In genomic region chr3:54541389-54541788, GRCm38 (mm10) we compare ENCODE assay signal across 18 mouse cellular contexts.
DNase-seq lines count a peak whose midpoint lies in the region; ATAC-seq lines count a peak whose summit lies in the region.
"Had no signal": no experiment of that assay in that cellular context is flagged by ENCODE, and none has a peak within 500 bp of the region (broad histone marks: within the 10 kb centered on the region; RNA-seq: fewer than 3 reads in every experiment).

No protein-coding gene starts in this region.

- no peak overlapping the region for H3K4me2 ChIP-seq in heart, embryonic 11.5 days
- H3K4me2 ChIP-seq in forebrain, embryonic 14.5 days (ENCODE audit: low read length), result no peak overlapping the region
- H3K4me2 ChIP-seq: forebrain, embryonic 15.5 days; hindbrain, embryonic 14.5 days; liver, embryonic 11.5 days; midbrain, embryonic 11.5 days had no signal

- no peak overlapping the region for H3K4me3 ChIP-seq in heart, embryonic 11.5 days (ENCODE audit: low read depth, low read length)
- H3K4me3 ChIP-seq in forebrain, embryonic 14.5 days (ENCODE audit: low read depth, low read length), result no peak overlapping the region
- H3K4me3 ChIP-seq: forebrain, embryonic 15.5 days had no signal

- H3K27ac ChIP-seq in heart, embryonic 11.5 days (ENCODE audit: low read depth, low read length), result no peak overlapping the region
- no peak overlapping the region for H3K27ac ChIP-seq in forebrain, embryonic 14.5 days (ENCODE audit: low read depth, low read length)
- H3K27ac ChIP-seq: forebrain, embryonic 15.5 days; hindbrain, embryonic 14.5 days; macrophage had no signal

- peaks cover 4% of the 10 kb centered on the region; the same call in 1 of the 2 replicates for H3K9me3 ChIP-seq in heart, embryonic 11.5 days (replicated peaks; ENCODE audit: control insufficient read depth, low read length)
- no peaks in the 10 kb centered on the region for H3K9me3 ChIP-seq in forebrain, embryonic 14.5 days (replicated peaks; ENCODE audit: control insufficient read depth, low read length)
- H3K9me3 ChIP-seq: forebrain, embryonic 15.5 days had no signal

- no peaks in the 10 kb centered on the region for H3K4me1 ChIP-seq in heart, embryonic 11.5 days (ENCODE audit: control insufficient read depth, insufficient read depth, low read length)
- H3K4me1 ChIP-seq in forebrain, embryonic 14.5 days (ENCODE audit: control insufficient read depth, insufficient read depth, low read length), result no peaks in the 10 kb centered on the region
- H3K4me1 ChIP-seq: forebrain, embryonic 15.5 days had no signal

- H3K36me3 ChIP-seq in heart, embryonic 11.5 days (ENCODE audit: control insufficient read depth, insufficient read depth, low read length), result no peaks in the 10 kb centered on the region
- H3K36me3 ChIP-seq in forebrain, embryonic 14.5 days (ENCODE audit: control insufficient read depth, insufficient read depth, low read length), result no peaks in the 10 kb centered on the region
- H3K36me3 ChIP-seq: forebrain, embryonic 15.5 days had no signal

- no peak overlapping the region for H3K9ac ChIP-seq in heart, embryonic 11.5 days (ENCODE audit: low read depth, low read length)
- H3K9ac ChIP-seq in forebrain, embryonic 14.5 days (ENCODE audit: low read length), result no peak overlapping the region
- H3K9ac ChIP-seq: forebrain, embryonic 15.5 days; hindbrain, embryonic 14.5 days had no signal

- 77% methylated on average over 5 of the region's 5 CpGs for WGBS in heart, embryonic 11.5 days (ENCODE audit: insufficient replicate concordance)
- 87% methylated on average over 5 of the region's 5 CpGs for WGBS in forebrain, embryonic 14.5 days

- intact Hi-C loops in heart, postnatal 10 days (cut with DNase I), result no loop called here

- no peak for ATAC-seq in heart, embryonic 11.5 days (replicated peaks; ENCODE audit: insufficient number of reproducible peaks, low FRiP score, low TSS enrichment)
- ATAC-seq in forebrain, embryonic 14.5 days, result no peak
- ATAC-seq: forebrain, embryonic 15.5 days; intestine, embryonic 16.5 days had no signal

- H3K27me3 ChIP-seq in heart, embryonic 11.5 days (ENCODE audit: control insufficient read depth, insufficient read depth, low read length), result no peaks in the 10 kb centered on the region
- H3K27me3 ChIP-seq in forebrain, embryonic 14.5 days (replicated peaks; ENCODE audit: control insufficient read depth, insufficient read depth, low read length), result no peaks in the 10 kb centered on the region
- H3K27me3 ChIP-seq: forebrain, embryonic 15.5 days had no signal

- DNase-seq in heart, adult 11 months, result peak; percentile 93
- DNase-seq in 3T3-L1 (ENCODE audit: low read depth, low spot score), result peak; percentile 98
- DNase-seq in NIH3T3 (ENCODE audit: low read depth), result peak; percentile 91
- peak; percentile 54 to 55 for DNase-seq in heart, postnatal 10 days
- DNase-seq in forebrain, embryonic 14.5 days (ENCODE audit: low spot score), result no peak
- DNase-seq in kidney, adult 11 months, result no peak
- DNase-seq: cerebellum, adult 11 months; cerebellum, postnatal 25 days; layer of hippocampus, postnatal 36 days; lung, adult 2 months; thymus, postnatal 4 days had no signal

Comparison
In these comparisons a context has a peak if more than half of its experiments do, and no peak if none do; other contexts are left out.
1. DNase-seq: peak in heart, adult 11 months (single experiment), 3T3-L1 (single experiment), NIH3T3 (single experiment) and heart, postnatal 10 days (2 of 2); none in forebrain, embryonic 14.5 days (single experiment) and kidney, adult 11 months (single experiment).